Mouse (Mus musculus) retina, postnatal 1 day (tissue): Measurements from ENCODE around the gene D17Wsu92e.

Experiments
- DNase-seq: peaks from one replicate; pipeline ENCODE4 v3.0.0-alpha.2; 2012

D17Wsu92e gene

DNA sequence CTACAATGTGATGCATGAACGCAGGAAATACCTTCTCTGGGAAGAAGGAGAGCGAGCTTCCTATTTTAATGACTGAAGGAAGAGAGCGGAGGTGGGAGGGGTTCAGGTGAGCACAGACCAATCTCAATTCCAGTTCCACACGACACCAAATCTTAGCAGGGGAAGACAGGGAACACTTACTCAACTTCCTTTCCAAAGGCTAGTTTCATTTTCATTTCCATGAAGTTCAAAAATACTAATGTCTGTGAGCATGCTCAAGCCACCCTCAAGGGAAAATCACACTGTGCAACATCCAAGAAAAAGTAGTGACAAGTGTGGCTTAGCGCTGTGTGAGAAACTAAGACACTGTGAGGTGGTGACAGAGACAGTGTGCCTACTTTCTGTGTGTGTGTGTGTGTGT lies 30.4 kb downstream of the D17Wsu92e start:
- DNase-seq: no peak

DNA sequence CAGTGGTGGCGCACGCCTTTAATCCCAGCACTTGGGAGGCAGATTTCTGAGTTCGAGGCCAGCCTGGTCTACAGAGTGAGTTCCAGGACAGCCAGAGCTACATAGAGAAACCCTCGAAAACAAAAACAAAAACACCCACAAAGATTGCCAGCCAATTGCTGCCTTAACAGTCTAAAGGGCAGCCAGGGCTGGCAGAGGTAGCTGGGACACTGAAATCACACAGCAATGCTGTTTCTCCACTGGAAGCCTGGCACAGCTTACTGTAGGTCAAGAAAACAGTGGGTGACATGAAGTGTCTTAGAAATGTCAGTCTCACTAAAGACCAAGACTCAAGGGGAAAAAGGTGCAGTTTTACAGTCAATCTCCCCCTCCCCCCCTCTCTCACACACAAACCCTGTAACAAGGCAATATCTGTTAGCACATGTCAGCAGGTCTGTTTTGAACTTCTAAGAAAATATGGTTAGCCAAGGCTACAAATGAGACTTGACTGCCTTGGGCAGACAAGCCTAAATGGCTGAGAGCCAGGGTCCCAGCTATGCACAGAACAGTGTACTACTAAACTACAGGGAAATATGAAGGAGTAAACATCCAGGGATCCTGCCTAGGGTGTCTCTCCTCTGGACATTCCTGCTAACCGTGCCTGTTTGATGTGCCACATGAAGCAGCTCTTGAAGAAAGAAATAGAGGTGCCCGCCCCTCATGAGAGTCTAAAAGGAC lies 31.8 kb downstream of the D17Wsu92e start:
- no peak for DNase-seq

DNA sequence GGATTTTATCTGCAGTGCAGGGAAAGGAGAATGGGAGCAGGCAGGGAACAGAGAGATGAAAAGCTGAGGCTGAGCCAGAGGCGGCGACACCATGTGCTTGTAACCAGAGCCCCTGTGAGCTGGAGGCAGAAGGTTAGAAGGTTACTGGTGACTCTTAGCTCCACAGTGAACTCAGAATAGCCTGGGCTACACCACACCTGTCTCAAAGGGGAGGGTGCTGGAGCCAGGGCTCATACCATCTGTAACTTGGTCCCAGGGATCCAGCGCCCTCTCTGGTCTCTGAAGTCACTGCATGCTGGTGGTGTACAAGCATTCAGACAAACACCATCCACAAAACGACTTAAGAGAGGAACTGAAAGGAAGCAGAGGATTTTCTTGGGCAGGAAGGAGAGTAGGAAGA lies 36.9 kb downstream of the D17Wsu92e start:
- no peak for DNase-seq

DNA sequence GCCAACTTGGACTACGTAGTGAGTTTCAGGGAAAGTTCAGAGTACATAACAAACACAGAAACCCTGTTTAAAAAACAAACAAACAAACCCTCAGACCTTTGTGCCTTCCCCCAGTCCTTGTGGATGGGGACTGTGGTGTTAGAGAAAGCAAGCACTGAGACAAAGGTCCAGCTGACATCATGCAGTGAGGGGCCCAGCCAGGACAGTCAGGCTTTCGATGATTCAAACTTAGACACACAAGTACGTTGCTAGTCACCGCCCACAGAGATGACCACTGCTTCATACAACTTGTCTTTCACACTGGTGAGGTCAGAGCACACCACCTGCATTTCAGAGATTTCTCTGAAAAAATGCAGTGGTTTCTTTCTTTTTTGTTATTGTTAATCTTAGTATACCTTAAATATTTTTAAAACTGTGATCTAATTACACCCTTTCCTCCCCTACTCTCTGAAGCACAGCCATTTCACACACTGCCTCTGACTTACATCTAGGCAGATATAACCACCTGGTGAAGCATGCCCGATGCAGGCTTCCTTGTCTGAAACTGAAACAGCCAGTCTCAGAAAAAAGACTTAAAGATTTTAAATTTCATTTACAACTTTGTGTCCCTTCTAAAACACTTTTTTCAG lies 39.3 kb downstream of the D17Wsu92e start:
- no peak for DNase-seq

DNA sequence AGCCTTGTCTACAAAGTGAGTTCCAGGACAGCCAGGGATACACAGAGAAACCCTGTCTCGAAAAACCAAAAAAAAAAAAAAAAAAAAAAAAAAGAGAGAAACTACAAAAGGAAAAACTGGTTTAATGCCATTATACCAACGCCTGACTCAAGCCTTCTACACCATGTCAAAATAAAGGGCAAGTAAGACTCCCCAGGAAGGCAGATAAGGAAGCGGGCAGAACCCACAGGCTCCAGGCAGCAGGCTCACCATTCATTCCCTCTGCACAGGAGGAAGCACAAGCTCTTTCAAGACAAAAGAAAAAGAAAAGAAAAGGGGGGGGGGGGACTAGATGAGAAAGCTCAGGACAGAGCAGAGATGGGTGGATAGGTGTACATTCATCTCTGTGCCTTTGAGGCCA lies 40.7 kb downstream of the D17Wsu92e start:
- no peak for DNase-seq

DNA sequence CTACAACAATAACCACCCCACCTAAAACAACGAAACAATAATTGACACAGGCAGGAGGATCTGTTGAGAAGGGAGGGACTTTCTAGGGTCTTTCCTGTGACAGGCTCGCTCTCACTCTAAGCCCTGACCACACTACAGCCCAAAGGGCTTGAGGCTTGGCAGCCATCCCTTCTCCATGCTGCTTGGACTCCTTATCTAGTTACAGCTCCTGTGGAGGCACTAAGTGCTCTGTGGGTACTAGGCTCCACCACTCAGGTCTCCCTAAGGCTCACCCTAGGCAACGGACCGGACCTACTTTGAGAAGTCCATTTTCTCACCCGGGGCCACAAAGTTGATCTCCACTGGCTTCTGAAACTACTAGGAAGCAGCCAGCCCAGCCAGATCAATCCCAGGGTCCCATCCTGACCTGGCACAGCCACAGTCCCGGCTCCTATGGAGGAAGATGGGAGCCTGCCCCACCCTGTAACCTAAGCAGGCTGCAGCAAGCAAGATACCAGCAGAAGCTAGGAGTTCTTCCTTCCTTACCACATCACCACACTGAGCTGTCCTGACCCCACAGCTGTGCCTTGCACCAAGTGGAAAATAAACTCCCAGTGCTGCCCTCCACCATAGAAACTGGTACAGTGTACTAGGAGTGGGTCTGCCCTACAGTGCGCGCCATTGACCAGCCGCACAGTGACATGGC lies 41.6 kb downstream of the D17Wsu92e start:
- DNase-seq: no peak

DNA sequence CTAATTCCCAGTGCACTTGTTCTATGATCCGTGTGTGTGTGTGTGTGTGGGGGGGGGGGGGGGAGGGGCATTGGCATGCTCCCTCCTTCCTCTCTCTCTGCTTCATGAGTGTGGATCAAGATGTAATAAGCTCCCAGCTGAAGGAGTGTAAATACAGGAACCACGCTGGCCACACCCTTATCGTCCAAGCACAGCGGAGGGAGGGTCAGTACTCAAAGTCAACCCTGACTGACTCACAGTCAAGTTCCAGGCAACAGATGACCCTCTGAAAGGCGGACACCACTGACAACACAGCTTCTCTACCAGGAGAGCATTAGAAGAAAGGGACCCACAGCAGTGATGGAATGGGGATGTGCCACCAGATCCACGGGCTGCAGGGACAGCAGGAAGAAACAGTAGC lies 42.6 kb downstream of the D17Wsu92e start:
- DNase-seq: no peak

DNA sequence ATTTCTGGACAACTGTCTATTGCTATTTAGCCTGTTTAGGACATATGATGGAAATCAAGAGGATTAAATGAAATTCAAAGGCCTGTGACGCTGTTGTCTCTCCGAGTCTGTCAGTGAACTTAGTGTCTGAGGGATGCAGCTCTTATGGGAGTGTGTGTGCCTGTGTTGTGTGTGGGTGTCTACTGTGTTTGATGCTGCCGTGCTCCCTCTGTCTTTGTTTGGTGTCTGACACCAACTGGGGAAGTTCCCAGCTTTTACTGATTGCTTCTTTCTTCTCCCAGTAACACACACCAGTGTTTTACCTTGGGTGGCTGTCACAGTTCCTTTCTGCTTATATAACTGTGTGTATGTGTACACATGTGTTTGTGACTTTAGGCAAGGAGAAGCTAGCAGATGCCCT lies 46.2 kb downstream of the D17Wsu92e start:
- DNase-seq: no peak

DNA sequence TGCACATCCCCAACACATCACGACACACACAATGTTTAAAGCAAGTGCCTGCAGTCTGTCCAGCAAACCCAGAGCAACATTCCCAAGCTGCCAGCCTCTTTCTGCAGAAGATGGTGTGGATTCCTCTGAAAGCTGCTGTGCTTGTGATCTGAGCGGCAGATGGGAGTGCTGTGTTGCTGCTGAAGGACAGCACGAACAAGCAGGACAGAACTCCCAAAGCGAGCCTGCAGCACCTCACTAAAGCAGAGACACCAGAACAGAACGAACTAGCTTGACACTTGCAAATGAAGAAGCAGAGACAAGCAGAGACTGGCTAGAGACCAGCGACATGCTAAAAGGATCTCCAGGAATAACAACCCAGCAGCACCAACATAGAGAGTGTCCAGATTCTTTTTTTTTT lies 48.8 kb downstream of the D17Wsu92e start:
- DNase-seq: no peak

DNA sequence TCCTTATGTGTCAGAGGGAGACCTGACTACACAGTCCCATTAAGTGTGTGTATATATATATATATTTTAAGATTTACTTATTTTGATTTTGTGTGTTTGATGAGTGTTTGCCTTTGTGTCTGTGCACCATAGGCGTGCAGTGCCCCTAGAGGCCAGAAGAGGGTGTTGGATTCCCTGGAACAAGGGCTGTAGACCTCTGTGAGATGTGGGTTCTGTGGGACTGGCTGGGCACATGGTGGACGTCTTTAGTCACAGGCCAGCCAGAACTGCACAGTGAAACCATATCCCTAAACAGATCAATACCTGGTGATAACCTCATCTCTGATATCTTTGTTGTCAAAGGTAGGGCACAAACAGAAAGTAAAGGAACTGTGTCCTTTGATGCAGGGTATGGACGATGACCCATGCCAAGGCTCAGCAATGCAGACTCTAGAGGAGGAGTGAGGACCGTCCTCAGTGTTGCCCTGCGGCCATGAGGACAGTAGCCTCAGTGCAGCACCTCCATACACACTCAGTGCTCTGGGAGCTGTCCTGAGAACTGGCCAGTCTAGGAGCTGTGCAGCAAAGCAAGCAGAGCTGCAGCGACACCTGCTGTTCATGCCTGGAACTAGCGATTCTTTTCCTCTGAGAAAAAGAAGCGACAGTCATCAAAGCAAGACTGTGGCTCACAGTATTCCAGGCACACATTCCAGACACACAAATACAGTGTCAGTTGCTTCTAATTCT lies 51.5 kb downstream of the D17Wsu92e start:
- peak; percentile 82 for DNase-seq

DNA sequence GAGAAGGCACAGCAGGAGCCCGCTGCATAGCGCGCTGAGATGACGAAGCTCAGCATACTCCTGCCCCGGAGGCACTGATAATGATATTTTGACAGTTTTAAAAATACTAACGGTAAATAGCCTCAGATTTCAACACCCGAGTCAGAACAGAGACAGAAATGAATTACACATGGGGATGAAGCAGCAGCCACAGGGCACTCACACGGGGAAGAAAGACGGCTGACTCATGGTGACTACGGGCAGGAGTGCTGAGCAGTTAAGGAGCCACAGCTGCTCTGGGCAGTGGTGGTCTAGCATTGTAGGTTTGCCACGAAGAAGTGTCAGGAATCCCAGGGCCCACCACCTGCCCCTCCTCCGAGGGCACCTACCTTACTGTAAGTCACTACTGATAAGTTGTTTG lies 52.9 kb downstream of the D17Wsu92e start:
- DNase-seq: no peak

DNA sequence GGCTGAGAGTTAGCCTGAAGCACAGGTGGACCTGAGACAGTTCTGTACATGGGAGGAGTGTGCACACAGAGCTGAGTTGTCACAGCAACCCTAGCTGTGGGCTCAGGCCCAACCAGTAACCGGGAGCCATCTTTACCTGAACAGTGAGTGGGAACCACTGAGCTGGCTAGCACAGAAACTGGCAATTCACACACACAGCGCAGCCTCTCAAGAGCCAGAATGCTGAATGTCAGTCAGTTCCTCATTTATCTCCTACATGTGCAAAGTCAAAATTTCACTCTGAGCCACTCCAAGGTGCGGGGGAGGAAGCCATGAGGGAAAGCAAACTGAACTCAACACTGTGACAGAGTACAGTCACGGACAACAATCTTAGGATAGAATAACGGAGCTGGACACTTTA lies 53.3 kb downstream of the D17Wsu92e start:
- no peak for DNase-seq

DNA sequence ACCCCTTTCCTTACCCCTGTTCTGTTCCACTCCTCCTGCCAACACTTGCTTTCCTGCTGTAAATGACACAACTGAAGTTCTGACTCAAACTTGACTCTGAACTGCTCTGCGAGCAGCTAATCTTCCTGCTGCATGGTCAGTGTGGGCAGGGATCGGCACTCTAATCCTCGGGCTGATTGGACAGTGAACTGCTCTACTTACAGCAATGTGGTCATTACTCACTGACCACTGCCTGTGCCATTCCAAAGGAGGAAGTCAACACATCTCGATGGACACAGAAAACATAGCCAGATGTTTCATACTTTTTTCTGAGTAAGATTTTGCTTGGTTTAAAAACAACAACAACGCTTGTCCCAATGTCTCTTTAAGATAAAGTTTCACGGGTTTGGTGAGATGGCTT lies 55.4 kb downstream of the D17Wsu92e start:
- DNase-seq: no peak

DNA sequence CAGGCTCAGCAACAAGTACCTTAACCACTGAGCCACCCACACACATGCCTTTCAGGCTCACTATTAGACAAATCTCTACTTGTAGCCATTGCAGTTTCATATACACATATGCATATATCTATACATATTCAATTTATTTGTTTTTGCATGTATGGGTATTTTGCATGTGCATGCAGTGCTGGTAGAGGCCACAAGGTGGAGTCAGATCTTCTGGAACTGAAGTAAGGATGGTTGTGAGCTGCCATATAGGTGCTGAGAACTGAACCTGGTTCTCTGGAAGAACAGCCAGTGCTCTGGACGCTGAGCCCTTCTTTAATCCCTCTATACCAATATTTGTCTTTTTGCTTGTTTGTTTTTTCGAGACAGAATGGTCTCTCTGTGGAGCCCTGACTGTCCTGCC lies 56.0 kb downstream of the D17Wsu92e start:
- DNase-seq: no peak

DNA sequence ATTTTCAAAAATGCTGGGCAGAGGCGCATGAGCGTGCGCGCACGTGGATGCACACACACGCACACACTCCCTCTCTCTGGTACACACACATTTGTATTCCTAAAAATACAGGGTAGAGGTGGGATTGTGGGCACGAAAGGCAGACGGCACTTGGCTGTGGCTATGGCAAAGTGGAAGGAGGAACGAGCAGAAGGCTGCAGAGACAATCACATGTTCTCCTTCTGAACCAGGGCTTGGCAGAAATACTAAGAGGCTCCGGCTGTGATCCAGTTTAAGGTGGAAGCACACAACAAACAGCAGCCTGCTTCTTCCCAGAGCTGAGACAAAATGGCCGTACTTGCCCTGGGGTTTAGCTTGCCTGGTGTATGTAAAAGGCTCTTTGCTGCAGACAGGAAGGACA lies 57.6 kb downstream of the D17Wsu92e start:
- no peak for DNase-seq

DNA sequence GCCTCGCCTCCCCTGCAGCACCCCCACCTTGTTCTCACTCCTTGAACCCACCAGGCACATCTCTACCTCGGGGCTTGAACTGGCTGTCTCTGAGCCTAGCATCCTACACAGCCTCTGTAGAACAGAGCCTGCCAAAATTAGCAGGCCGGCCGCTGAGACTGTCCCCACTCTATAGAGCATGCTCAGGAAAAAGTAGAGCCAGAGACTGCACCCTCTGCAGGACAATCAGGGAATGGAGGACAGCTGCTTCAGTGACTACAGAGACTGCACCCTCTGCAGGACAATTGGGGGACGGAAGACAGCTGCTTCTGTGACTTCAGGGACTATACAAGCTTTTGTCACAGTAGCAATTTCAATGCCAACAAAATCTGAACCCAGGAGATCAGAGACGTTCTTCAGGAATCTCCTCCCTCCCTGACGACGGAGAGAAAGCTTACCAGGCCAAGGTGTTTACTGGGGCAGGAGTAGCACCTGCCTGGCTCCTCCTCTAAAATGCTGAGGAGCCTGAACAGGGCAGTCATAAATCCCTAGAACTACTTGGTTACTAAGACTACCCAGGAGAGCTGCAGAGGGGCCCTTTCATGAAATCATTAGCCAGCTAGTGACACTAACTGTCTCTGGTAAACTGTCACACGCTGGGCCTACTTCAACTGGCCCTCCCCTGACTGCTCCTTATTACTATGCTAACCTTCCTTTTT lies 58.7 kb downstream of the D17Wsu92e start:
- DNase-seq: peak; percentile 92

DNA sequence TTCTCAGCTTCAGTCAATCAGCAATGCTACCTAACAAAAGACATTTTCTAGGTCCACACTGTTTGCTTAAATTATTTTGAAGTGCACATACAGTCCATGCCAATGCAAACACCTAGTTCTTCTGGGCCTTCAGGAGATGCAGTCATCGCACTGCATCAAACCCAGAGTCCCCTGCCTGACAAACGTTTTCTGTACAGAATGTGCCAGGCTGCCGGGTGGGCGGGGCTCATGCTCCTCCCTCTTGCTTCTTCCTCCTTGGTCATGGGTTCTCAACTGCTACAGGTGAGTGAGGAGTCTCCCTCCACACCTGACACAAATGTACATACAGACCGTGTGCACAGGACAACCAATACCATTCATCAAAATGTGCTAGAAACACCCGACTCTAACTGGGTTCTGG lies 60.3 kb downstream of the D17Wsu92e start:
- DNase-seq: no peak

DNA sequence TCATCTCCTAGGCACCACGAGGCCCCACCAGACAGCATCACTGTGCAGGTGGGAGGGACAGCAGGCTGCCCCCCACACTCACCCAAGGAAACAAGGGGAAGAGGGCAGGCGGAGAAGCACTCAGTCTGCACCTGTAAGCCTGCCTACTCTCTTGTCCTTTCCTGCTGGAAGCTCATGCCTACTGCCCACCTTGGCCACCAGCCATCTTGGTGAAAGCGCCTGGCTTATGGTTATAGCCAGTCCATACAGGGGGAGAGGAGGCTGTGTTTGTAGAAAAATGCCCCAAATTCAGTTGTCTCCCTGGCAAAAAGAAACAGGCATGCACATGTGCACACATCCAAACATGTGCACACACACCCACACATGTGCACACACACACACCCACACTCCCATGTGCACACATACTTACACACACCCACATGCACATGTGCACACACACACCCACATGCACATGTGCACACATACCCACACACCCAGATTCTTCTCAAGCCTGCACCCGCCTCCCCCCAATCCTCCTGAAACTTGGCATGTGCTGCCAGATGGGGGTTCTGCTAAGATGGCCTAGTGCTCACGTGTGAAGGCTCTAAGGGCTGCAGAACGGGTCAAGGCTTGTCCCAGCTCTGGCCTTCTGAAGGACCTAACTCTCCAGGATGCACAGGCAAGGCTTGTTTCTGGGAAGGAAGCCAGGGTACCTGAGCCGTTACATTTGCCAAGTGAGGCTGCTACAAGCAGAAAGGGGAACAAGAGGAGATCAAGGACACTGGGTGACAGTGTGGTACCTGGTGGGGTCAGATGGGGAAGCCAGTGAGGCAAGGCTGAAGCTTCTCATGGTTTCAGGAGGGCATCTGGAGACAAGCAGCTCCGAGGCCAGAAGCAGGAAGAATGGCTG lies 68.9 kb downstream of the D17Wsu92e start:
- no peak for DNase-seq

DNA sequence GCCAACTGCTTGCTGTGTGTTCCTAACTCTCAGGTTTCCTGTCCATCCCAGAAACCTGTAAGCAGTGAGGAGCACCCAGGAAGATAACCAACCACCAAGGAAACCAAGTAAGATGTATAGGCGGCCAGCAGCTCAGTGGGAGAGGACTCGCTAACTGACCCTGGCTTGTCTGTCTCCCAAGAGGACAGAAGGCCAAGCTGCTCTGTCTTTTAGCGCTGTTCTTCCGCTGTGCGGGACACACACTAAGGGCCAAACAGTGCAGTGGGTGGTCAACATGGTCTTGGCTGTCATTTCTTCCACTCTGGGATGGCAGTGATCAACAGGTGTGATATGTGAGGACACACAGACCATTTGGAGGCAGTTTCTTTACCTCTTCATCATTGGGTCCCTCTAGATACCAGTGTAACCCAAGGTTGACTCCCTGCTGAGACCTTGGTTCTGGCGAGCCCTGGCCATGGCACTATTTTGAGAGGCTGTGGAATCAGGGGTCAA lies 70.0 kb downstream of the D17Wsu92e start:
- no peak for DNase-seq

DNA sequence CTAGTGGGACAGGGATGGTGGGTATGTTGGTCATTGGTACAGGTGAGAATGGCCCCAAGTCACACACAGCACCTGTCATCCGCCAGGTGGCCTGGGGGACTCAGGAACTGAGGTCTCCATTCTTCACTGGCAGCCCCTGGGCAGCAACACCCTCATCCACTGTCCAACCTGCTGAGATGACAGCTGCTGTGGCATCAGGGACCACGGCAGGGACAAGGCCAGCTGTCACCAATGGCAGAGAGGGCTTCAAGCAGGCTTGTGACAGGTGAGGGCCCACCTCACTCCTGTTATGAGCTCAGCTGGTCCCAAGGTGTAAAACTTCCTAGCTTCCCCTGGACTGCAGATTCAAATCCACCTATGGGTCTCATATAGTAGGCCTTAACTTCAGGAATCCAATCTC lies 72.3 kb downstream of the D17Wsu92e start:
- no peak for DNase-seq

DNA sequence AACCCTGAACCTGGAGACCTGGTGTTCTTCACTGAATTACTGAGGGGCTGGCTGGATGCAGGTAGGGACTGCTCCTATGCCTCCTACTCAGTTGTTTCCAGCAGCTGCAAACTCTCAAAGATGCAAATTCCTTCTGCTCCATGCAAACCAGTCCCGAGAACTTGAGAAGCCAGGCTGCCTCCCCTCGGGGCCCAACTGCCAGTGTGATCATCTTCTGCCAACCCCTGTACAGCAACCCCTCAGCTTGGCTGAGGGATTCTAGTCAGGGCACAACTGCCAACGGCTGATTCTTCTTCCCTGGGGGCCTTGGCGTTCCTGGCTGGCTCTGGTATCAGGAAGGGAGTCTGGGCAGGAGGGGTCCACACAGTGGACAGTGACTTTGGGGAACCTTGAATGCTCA lies 74.0 kb downstream of the D17Wsu92e start:
- DNase-seq: peak; percentile 40

DNA sequence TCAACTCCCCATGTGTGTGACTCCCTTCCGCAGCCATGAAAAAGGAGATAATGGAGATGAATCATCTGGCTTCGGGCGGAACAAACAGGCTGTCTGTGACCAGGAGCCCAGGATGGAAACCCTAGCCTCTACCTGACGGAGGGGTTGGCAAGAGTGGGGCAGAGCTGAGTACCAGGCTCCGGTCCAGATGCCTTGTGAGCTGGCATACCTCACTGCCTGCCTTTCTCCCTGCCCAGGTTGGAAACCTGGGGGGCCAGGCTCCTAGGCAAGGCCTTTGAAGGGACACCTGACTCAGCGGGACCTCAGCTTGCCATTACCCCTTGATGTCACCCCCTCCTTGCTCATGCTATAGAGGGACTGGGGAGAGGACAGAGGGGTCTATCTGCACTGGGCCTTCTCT lies 79.5 kb downstream of the D17Wsu92e start:
- no peak for DNase-seq
